Mouse (Mus musculus) heart, embryonic 15.5 days (tissue): ENCODE measurements around the gene Pigyl. TPM values are rescaled to one million over a fixed set of nuclear protein-coding genes. Genes with fewer than 3 reads are reported as not detected.

Experiments
- ATAC-seq: fragments of 200-750 bp; cut with Nextera tagmentation; replicated peaks from 2 replicates; pipeline ENCODE4 v1.8.0; 2017; ENCODE audit warnings: low read depth, moderate TSS enrichment; ENCODE audit not compliant: insufficient number of reproducible peaks, insufficient read depth, low FRiP score
- H3K27ac ChIP-seq: fragments of 300-500 bp; sonication (generic); 2 replicates; pipeline ENCODE4 v1.5.1; 2015; ENCODE audit warnings: mild to moderate bottlenecking, inconsistent platforms
- H3K27me3 ChIP-seq: fragments of 300-500 bp; sonication (generic); 2 replicates; pipeline ENCODE4 v1.6.1; 2015; ENCODE audit warnings: inconsistent platforms
- H3K36me3 ChIP-seq: fragments of 300-500 bp; sonication (generic); 2 replicates; pipeline ENCODE4 v1.6.1; 2015; ENCODE audit warnings: mild to moderate bottlenecking, inconsistent platforms
- H3K4me1 ChIP-seq: fragments of 300-500 bp; sonication (generic); replicated peaks from 2 replicates; pipeline ENCODE4 v1.6.1; 2015; ENCODE audit warnings: inconsistent platforms
- H3K4me2 ChIP-seq: fragments of 300-500 bp; sonication (generic); 2 replicates; pipeline ENCODE4 v1.6.1; 2015; ENCODE audit warnings: inconsistent platforms, mild to moderate bottlenecking, moderate library complexity
- H3K4me3 ChIP-seq: fragments of 300-500 bp; sonication (generic); 2 replicates; pipeline ENCODE4 v1.5.1; 2015; ENCODE audit warnings: mild to moderate bottlenecking, inconsistent platforms
- H3K9ac ChIP-seq: fragments of 300-500 bp; sonication (generic); 2 replicates; pipeline ENCODE4 v1.6.1; 2015; ENCODE audit warnings: mild to moderate bottlenecking, inconsistent platforms
- H3K9me3 ChIP-seq: fragments of 300-500 bp; sonication (generic); replicated peaks from 2 replicates; pipeline ENCODE4 v1.6.1; 2016; ENCODE audit warnings: inconsistent platforms
- WGBS: fragments of 180-500 bp; shearing (Covaris S2); methylation state at CpG from one replicate; pipeline ENCODE4 v1.1.7; 2015; ENCODE audit warnings: mixed read lengths; 5-methylcytosine and 5-hydroxymethylcytosine counted together
- polyA plus RNA-seq: library from polyadenylated mRNA; unstranded; fragments of >200 nt; fragmentation: Nextera tagmentation; extraction: Ambion mirVana; gene quantifications from 2 replicates; pipeline ENCODE4 v1.2.1, GENCODE M21; 2015

Gene Pigyl
- polyA plus RNA-seq: 48.6 and 49.2 TPM in 2 replicates

DNA sequence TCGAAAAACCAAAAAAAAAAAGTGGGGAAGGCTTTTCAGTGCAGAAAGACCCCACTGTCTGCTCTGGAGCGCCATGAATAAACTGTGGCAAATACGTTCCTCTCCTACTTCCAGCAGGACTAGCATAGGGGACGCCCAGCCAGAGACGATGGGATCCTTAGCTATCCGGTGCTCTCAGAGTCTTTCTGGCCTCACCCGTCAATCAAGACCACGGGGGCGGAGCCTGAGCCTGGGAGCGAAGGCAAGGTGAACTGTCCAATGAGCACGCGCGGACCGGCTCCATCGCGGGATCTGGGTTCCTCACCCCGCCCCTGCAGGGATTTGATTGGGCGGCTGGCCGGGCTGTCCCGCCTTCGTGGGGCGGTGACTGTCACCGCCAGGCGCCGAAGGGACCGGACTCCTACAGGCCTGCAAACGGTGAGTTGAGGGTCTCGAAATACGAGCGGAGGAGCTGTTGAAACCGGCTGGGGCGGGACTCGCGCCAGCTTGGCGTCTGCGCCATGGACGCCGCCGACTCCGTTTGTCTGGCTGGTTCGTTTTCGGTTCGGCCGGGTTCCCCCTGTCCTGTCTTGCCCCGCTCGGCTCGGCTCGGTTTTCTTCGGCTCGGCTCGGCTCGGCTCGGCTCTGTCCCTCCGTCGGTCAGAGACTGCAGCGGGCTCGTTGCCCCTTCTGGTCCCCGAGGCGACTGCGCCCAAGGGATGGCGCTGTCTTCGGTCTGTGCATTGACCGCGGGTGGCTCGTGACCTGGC, at the start of gene Pigyl:
Pigyl (plus strand) TSS at position 350 of the 749 bp plus-strand sequence.
- Histone ChIP-seq H3K27ac (peak within 1 kb of the TSS; percentile 88), H3K27me3 (no peaks in the 10 kb centered on the region), H3K9me3 (no peaks in the 10 kb centered on the region), H3K9ac (peak within 1 kb of the TSS; percentile 81), H3K4me1 (peaks cover 16% of the 10 kb centered on the region), H3K4me2 (peak within 1 kb of the TSS; percentile 72), H3K4me3 (peak within 1 kb of the TSS; percentile 76), H3K36me3 (no peaks in the 10 kb centered on the region)
- WGBS: under 1% methylated on average over 65 of the region's 65 CpGs
- ATAC-seq: peak; percentile 99

DNA sequence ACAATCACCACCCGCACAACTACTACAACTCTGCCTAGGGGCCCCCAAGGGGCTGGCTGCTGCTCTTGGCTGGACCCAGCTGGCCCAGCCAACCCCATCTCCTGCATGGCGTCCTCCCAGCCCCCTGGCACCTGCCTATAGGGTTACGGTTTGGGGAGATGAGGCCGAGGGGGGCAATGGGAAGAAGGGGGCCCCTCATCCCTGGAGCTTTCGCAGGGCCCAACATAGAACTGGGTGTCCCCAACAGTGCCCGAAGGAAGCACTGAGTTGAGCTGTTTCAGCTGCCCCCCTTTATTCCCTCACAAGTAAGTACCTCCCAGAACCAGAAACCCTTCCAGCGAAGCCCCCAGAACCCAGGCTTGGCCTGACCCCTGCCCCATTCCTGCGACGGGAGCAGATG, 48.5 kb upstream of the Pigyl start:
- H3K4me3 ChIP-seq: no peak overlapping the region
- no peaks in the 10 kb centered on the region for H3K27me3 ChIP-seq
- H3K36me3 ChIP-seq: peaks cover 33% of the 10 kb centered on the region
- ATAC-seq: no peak
- H3K4me1 ChIP-seq: no peaks in the 10 kb centered on the region
- H3K9ac ChIP-seq: no peak overlapping the region
- H3K27ac ChIP-seq: no peak overlapping the region
- 86% methylated on average over 9 of the region's 9 CpGs for WGBS
- H3K9me3 ChIP-seq: no peaks in the 10 kb centered on the region
- H3K4me2 ChIP-seq: no peak overlapping the region

DNA sequence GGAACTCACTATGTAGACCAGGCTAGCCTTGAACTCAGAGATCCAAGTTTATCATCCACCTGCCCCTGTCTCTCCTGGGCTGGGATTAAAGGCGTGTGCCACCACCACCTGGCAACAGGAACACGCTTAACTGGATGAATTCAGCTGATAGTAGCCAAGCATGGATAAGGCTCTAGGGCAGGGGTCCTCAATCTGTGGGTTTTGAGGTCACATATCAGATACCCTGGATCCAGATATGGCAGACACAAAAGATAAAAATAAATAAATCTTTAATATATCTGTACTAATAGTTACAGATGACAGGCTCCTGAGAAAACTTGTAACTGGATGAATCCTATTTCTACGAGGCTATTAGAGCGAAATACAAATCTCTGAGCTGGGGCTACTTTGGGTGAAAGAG, 41.0 kb upstream of the Pigyl start:
- H3K4me3 ChIP-seq: peak overlapping the region; percentile 95
- no peak for ATAC-seq
- H3K4me2 ChIP-seq: peak overlapping the region; percentile 87
- peaks cover 18% of the 10 kb centered on the region for H3K4me1 ChIP-seq
- WGBS: 86% methylated on average over 4 of the region's 4 CpGs
- peaks cover 24% of the 10 kb centered on the region for H3K36me3 ChIP-seq
- no peak overlapping the region for H3K9ac ChIP-seq
- no peaks in the 10 kb centered on the region for H3K9me3 ChIP-seq
- no peaks in the 10 kb centered on the region for H3K27me3 ChIP-seq
- H3K27ac ChIP-seq: no peak overlapping the region

DNA sequence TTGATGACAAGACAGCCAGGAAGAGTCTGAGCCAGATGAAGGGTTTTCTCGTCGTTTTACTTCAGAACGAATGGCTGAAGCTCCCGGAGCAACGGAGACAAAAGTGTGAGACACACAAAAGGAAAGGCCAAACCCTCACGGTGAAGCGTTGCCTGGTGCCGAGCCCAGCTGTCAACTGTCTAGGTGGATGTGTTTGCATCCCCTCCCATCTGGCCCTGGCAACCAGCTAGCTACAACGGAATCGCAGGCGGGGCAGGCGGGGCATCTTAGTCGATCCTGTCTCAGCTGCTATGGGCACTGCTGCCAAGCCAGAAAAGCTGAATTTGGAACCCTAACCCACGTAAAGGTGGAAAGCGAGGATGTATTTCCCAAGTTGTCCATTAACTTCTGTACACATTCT, 40.6 kb upstream of the Pigyl start:
- no peaks in the 10 kb centered on the region for H3K9me3 ChIP-seq
- peak overlapping the region; percentile 87 for H3K4me2 ChIP-seq
- H3K4me3 ChIP-seq: peak overlapping the region; percentile 95
- H3K27ac ChIP-seq: no peak overlapping the region
- 24% methylated on average over 15 of the region's 15 CpGs for WGBS
- peaks cover 18% of the 10 kb centered on the region for H3K4me1 ChIP-seq
- peaks cover 24% of the 10 kb centered on the region for H3K36me3 ChIP-seq
- H3K27me3 ChIP-seq: no peaks in the 10 kb centered on the region
- peak overlapping the region; percentile 90 for H3K9ac ChIP-seq
- ATAC-seq: no peak

DNA sequence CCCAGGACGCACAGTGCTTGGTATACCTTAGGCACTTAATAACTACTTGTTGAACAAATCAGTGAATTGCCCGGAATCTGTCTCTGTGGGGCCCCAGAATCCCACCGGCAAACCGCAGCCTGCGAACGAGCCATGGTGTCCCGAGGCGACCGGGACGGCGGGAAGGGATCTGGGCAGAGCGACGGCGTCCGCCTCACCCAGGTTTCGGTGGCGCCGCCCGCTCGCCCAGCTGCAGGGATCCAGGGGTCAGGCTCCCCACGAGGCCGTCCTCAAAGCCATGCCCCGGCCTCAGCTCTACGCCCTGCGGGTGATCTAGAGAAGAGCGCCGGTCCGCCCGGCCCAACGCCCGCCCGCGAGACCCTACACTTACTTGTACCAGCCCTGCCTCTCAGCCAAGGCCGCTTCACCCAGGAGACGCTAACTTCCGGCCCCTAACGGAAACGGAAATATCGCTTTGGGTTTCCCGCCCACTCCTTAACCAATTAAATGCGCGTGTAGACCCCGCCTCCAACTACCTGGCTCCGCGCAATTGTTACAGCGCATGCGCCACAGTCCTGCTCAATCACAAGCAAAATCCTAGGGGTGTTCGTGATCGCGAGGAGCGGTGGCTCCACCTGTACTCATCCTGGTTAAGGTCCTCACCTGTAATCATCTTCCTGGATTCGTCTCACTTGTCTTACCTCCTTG, 39.8 kb upstream of the Pigyl start, which contains the start of gene Elof1:
Elof1 (minus strand) TSS at position 433 of the 687 bp plus-strand sequence.
- H3K9ac ChIP-seq: peak within 1 kb of the TSS; percentile 90
- peaks cover 19% of the 10 kb centered on the region for H3K36me3 ChIP-seq
- under 1% methylated on average over 52 of the region's 52 CpGs for WGBS
- H3K4me3 ChIP-seq: peak within 1 kb of the TSS; percentile 95
- peak; percentile 91 for ATAC-seq
- H3K27ac ChIP-seq: peak within 1 kb of the TSS; percentile 69
- peaks cover 18% of the 10 kb centered on the region for H3K4me1 ChIP-seq
- no peaks in the 10 kb centered on the region for H3K9me3 ChIP-seq
- no peaks in the 10 kb centered on the region for H3K27me3 ChIP-seq
- H3K4me2 ChIP-seq: peak within 1 kb of the TSS; percentile 87

DNA sequence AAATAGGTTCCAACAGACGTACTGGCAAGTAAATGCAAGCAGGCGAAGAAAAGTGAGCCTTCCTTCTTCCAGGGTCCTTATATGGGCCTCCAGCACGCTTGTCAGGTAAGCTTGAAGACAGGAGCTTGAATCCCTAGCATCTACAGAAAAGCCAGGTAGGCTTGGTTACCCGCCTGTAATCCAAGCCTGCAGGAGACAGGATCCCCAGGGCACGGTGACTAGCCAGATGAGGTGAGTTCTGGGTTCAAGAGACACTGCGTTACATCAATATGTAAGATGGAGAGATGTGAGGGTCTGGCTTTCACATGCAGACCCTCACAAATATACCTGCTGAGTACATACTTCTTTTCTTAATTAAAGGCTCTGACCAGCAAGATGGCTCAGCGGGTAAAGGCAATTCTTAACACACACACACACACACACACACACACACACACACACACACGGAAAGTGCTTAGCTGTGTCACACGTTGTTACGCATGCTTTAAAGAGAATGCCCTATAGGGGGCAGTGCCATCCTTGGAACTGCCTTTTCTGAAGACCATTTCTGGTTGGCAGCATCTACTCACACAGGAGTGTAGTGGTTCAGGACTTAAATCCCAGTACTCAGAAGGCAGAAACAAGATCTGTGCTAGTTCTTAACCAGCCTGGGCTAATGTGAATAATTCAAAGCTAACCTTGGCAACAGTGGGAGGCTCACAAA, 38.7 kb upstream of the Pigyl start:
- no peaks in the 10 kb centered on the region for H3K27me3 ChIP-seq
- 35% methylated on average over 10 of the region's 10 CpGs for whole genome bisulfite sequencing
- H3K36me3 ChIP-seq: peaks cover 9% of the 10 kb centered on the region
- peaks cover 18% of the 10 kb centered on the region for H3K4me1 ChIP-seq
- no peak overlapping the region; the same call in 1 of the 2 replicates for H3K27ac ChIP-seq
- no peaks in the 10 kb centered on the region for H3K9me3 ChIP-seq
- ATAC-seq: no peak
- peak overlapping the region; percentile 55; the same call in 1 of the 2 replicates for H3K9ac ChIP-seq
- H3K4me2 ChIP-seq: peak overlapping the region; percentile 87
- peak overlapping the region; percentile 95 for H3K4me3 ChIP-seq

DNA sequence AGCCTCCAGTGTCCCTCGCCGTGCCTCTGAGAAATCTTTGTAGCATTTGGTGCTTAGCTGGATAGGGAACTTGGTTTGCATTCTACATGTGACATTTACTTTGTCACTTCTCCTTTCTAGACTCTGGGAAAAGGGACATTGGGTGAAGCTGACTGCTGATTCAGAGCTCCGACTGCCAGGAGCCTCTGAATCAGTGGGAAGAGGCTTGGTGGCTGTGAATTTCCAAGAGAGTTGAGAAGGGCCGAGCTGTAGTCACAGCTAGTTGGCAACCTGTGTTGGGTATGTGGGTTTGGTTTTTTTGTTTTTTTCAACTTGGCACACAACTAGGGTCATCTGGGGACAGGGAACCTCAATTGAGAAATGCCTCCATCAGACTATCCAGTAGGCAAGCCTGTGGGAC, 37.1 kb upstream of the Pigyl start:
- H3K4me2 ChIP-seq: no peak overlapping the region
- 90% methylated on average over 4 of the region's 4 CpGs for WGBS

DNA sequence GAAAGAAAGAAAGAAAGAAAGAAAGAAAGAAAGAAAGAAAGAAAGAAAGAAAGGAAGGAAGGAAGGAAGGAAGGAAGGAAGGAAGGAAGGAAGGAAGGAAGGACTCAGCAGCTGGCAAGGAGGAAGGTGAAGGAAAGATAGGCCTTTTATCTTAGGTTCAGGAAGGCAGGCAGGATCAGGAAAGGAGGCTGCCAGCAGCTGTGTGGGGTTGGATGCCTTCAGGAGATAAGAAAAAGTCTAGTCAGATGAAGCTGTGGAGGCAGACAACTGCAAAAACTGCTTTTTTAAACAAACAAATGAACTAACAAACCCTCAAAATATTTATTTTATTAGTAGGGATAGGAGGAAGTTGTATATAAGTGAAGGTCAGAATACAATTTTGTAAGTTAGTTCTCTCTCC, 35.1 kb upstream of the Pigyl start:
- Histone ChIP-seq H3K9me3 (no peaks in the 10 kb centered on the region), H3K36me3 (no peaks in the 10 kb centered on the region), H3K9ac (no peak overlapping the region), H3K4me1 (peaks cover 8% of the 10 kb centered on the region; the same call in 1 of the 2 replicates), H3K4me2 (no peak overlapping the region), H3K27me3 (no peaks in the 10 kb centered on the region), H3K4me3 (no peak overlapping the region), H3K27ac (no peak overlapping the region)
- no peak for ATAC-seq

More for the DNA sequence above, 37.1 kb upstream of the Pigyl start:
- Histone ChIP-seq H3K36me3 (no peaks in the 10 kb centered on the region), H3K4me3 (no peak overlapping the region), H3K27ac (no peak overlapping the region), H3K9ac (no peak overlapping the region), H3K27me3 (no peaks in the 10 kb centered on the region), H3K4me1 (peaks cover 18% of the 10 kb centered on the region), H3K9me3 (no peaks in the 10 kb centered on the region)
- no peak for ATAC-seq

DNA sequence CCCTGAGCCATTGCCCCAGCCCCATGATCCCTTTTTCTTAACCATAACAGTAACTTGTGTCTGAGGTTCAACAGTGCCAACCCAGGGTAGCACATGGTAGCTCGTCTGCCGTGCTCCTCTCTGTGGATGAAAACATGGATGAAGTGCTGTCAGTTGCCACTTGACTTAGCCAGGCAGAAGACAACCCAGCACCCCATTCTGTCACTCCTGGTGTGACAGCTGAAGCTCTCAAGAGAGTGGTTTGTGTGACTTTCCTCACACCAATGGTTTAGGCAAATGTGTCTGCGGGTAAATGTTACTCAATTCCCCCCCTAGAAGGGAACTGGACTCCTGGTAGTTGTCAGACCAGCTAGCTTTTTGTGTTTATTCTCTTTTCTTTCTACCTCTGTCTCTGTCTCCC, 34.6 kb upstream of the Pigyl start:
- Histone ChIP-seq H3K9ac (no peak overlapping the region), H3K27ac (no peak overlapping the region), H3K9me3 (no peaks in the 10 kb centered on the region), H3K27me3 (no peaks in the 10 kb centered on the region), H3K4me3 (no peak overlapping the region), H3K36me3 (no peaks in the 10 kb centered on the region), H3K4me1 (peaks cover 8% of the 10 kb centered on the region; the same call in 1 of the 2 replicates), H3K4me2 (no peak overlapping the region)
- 53% methylated on average over 3 of the region's 3 CpGs for WGBS
- ATAC-seq: no peak

DNA sequence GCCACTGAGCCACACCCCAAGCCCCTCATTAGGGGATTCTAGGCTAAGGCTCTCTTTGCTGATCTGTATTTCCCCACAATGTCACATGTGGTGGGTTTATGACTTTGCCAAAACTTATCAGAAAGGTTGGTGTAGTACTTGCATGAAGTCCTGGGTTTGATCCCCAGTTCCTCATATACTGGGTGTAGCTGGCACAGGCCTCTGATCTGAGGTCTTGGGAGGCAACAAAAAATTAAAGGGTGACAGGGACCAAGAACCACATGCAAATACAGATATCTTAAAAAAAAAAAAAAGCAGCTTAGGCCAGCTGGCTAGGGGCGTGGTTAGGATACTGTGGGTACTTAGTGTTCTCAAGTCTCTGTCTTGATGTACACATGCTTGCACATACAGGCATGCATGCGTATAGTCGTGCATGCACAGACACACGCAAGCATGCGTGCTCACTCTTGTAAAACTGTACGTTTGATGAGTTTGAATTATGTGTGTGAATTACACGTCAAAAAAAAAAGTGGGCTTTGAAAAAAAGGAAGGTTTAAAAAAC, 33.5 kb upstream of the Pigyl start:
- no peak overlapping the region for H3K9ac ChIP-seq
- WGBS: 82% methylated on average over 7 of the region's 7 CpGs

DNA sequence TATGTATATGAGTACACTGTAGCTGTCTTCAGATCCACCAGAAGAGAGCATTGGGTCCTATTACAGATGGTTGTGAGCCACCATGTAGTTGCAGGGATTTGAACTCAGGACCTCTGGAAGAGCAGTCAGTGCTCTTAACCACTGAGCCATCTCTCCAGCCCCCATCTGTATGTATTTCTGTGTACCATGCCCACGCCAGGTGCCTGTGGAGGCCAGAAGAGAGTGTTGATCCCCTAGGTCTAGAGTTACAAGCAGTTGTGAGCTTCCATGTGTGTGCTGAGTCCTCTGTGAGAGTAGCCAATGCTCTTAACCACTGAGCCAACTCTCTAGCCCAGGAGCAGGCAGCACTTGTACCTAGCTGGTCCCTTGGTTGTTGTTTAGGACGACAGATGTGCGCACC, 32.5 kb upstream of the Pigyl start:
- Histone ChIP-seq H3K9ac (no peak overlapping the region), H3K4me3 (no peak overlapping the region), H3K27me3 (no peaks in the 10 kb centered on the region), H3K4me2 (no peak overlapping the region), H3K9me3 (no peaks in the 10 kb centered on the region), H3K36me3 (no peaks in the 10 kb centered on the region), H3K4me1 (no peaks in the 10 kb centered on the region), H3K27ac (no peak overlapping the region)
- ATAC-seq: no peak
- WGBS: 81% methylated on average over 3 of the region's 3 CpGs

More for the DNA sequence above, 33.5 kb upstream of the Pigyl start:
- Histone ChIP-seq H3K27ac (no peak overlapping the region), H3K4me3 (no peak overlapping the region), H3K9me3 (no peaks in the 10 kb centered on the region), H3K36me3 (no peaks in the 10 kb centered on the region), H3K27me3 (no peaks in the 10 kb centered on the region), H3K4me2 (no peak overlapping the region), H3K4me1 (no peaks in the 10 kb centered on the region)
- no peak for ATAC-seq
